Mouse (Mus musculus) liver, postnatal 0 days (tissue): ENCODE data around the gene Pde9a.

Experiments
- CTCF ChIP-seq: sonication (generic); IDR thresholded peaks from 2 replicates; pipeline ENCODE4 v1.5.1; 2016; ENCODE audit warnings: antibody characterized with exemption, low read depth
- EP300 ChIP-seq: IDR thresholded peaks from 2 replicates; pipeline ENCODE4 v1.6.1; 2016; ENCODE audit warnings: antibody characterized with exemption, low read depth, mild to moderate bottlenecking

GRCm38 (mm10) chr17:31355792-31356502 lies 30.1 kb upstream of the Pde9a start:
- TF ChIP-seq CTCF (no peak), EP300 (no peak)
